Comparison of ENCODE assay signal across 14 mouse cellular contexts in the genomic region with DNA sequence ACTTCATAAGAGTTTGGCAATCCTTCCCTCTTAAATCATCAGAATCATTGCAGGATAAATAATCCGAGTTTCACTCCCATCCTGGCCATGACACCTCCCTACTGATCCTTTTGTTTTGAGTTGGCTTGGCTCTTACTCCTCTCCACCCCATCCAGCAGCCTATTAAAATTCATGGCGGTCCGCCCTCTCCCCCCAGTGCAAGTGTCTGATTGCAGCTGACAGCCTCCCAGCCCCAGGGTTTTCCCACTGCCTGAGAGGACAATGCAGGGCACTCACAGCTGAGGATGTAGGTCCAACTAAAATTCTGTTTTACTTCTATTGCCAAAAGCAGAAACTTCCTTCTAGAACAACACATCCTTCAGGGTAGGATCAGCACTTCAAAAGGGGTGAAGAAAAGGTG.
DNase-seq lines count a peak whose midpoint lies in the region; ATAC-seq lines count a peak whose summit lies in the region.
"Had no signal": no experiment of that assay in that cellular context is flagged by ENCODE, and none has a peak within 500 bp of the region (broad histone marks: within the 10 kb centered on the region; RNA-seq: fewer than 3 reads in every experiment).

No protein-coding gene starts in this region.

- H3K9me3 ChIP-seq in forebrain, embryonic 16.5 days (ENCODE audit: control insufficient read depth, low read length): no peaks in the 10 kb centered on the region
- no peaks in the 10 kb centered on the region for H3K9me3 ChIP-seq in midbrain, embryonic 12.5 days
- H3K9me3 ChIP-seq: liver, embryonic 12.5 days had no signal

- H3K27me3 ChIP-seq in forebrain, embryonic 16.5 days (replicated peaks; ENCODE audit: control insufficient read depth, insufficient read depth, low read length): no peaks in the 10 kb centered on the region
- no peaks in the 10 kb centered on the region for H3K27me3 ChIP-seq in midbrain, embryonic 12.5 days
- H3K27me3 ChIP-seq: CH12.LX; liver, embryonic 12.5 days had no signal

- no peak overlapping the region for H3K4me2 ChIP-seq in forebrain, embryonic 16.5 days (ENCODE audit: low read length)
- no peak overlapping the region for H3K4me2 ChIP-seq in midbrain, embryonic 12.5 days (replicated peaks)
- H3K4me2 ChIP-seq: liver, embryonic 12.5 days had no signal

- no peak overlapping the region for H3K9ac ChIP-seq in forebrain, embryonic 16.5 days (replicated peaks; ENCODE audit: low read depth, low read length)
- no peak overlapping the region for H3K9ac ChIP-seq in midbrain, embryonic 12.5 days (replicated peaks)
- H3K9ac ChIP-seq: liver, embryonic 12.5 days had no signal

- H3K36me3 ChIP-seq in forebrain, embryonic 16.5 days (ENCODE audit: control insufficient read depth, insufficient read depth): no peaks in the 10 kb centered on the region
- no peaks in the 10 kb centered on the region for H3K36me3 ChIP-seq in midbrain, embryonic 12.5 days
- H3K36me3 ChIP-seq: liver, embryonic 12.5 days had no signal

- 14% methylated on average over 3 of the region's 3 CpGs for WGBS in forebrain, embryonic 16.5 days
- WGBS in midbrain, embryonic 12.5 days: 30% methylated on average over 3 of the region's 3 CpGs

- H3K4me3 ChIP-seq in forebrain, embryonic 16.5 days (replicated peaks; ENCODE audit: low read length): no peak overlapping the region
- H3K4me3 ChIP-seq in midbrain, embryonic 12.5 days: no peak overlapping the region
- H3K4me3 ChIP-seq: left cerebral cortex, adult 2 months; liver, embryonic 12.5 days had no signal

- DNase-seq in right cerebral cortex, postnatal 10 days (ENCODE audit: low spot score in 2 of 2): peak; percentile 62 to 66
- no peak for DNase-seq in right cerebral cortex, postnatal 14 days
- DNase-seq in gastrocnemius, adult 8-10 months (ENCODE audit: low spot score in 2 of 2): no peak
- no peak for DNase-seq in urinary bladder, adult 18-20 months (ENCODE audit: low spot score in 2 of 2)
- DNase-seq in spleen, postnatal 10 days (ENCODE audit: low spot score in 2 of 2): no peak
- DNase-seq: gastrocnemius, postnatal 36 days; heart, postnatal 10 days; thymus, adult 2 months had no signal

- peak; percentile 86 for ATAC-seq in forebrain, embryonic 16.5 days
- ATAC-seq in midbrain, embryonic 12.5 days (ENCODE audit: low FRiP score, low read depth): no peak
- ATAC-seq: activated CD4-positive, CD25-positive, alpha-beta regulatory T cell, adult 4 months; liver, embryonic 12.5 days had no signal

- peak overlapping the region; percentile 84 for H3K27ac ChIP-seq in forebrain, embryonic 16.5 days (ENCODE audit: low read length)
- peak overlapping the region; percentile 52; the same call in 1 of the 2 replicates for H3K27ac ChIP-seq in midbrain, embryonic 12.5 days (replicated peaks)
- H3K27ac ChIP-seq: left cerebral cortex, adult 2 months; liver, embryonic 12.5 days had no signal

- peaks cover 53% of the 10 kb centered on the region for H3K4me1 ChIP-seq in forebrain, embryonic 16.5 days (replicated peaks; ENCODE audit: control insufficient read depth, insufficient read depth, low read length)
- H3K4me1 ChIP-seq in midbrain, embryonic 12.5 days: peaks cover 31% of the 10 kb centered on the region
- H3K4me1 ChIP-seq: liver, embryonic 12.5 days had no signal

Comparison
In these comparisons a context has a peak if more than half of its experiments do, and no peak if none do; other contexts are left out.
1. DNase-seq: peak in right cerebral cortex, postnatal 10 days (2 of 2); none in right cerebral cortex, postnatal 14 days (single experiment), gastrocnemius, adult 8-10 months (0 of 2), urinary bladder, adult 18-20 months (0 of 2) and spleen, postnatal 10 days (0 of 2).